Mouse (Mus musculus) gastrocnemius, postnatal 25 days (tissue): ENCODE measurements around the gene Gm20388. TPM values are rescaled to one million over a fixed set of nuclear protein-coding genes. Genes with fewer than 3 reads are reported as not detected.
"Not testable (repeated sequence)": the region's sequence is repeated elsewhere in the genome, so short reads cannot be mapped to it uniquely, and the experiment has no call there.

Experiments used
- DNase-seq: peaks from one replicate; pipeline ENCODE4 v3.0.0; 2022
- total RNA-seq, 2 experiments: library from RNA; stranded (reverse); gene quantifications; 1 replicate in 1 of 2; 2 replicates in 1 of 2; pipeline ENCODE4 v1.2.3; 2021

Gene Gm20388
- total RNA-seq, 2 experiments from 2014 or later: 6.7 TPM; not detected in 1

DNA sequence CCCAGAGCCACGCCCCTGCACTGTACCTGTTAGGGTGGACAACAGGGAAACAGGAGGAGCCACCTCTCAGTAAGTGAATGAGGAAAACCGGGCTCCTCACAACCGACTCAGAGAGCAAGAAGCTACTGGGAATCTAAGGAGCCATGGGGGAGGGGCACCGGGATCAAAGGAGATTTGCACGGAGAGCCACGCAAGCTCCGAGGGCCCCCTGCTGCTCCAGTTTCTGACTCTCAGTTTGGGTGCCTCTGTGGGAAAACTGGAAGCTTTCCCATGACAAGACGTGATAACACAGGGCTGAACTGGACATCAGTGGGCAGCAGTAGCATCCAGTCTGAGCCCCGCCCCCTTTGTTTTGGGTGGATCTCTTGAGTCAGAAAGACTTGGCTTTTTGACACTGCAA lies 1489.9 kb downstream of the Gm20388 start:
- no peak for DNase-seq

DNA sequence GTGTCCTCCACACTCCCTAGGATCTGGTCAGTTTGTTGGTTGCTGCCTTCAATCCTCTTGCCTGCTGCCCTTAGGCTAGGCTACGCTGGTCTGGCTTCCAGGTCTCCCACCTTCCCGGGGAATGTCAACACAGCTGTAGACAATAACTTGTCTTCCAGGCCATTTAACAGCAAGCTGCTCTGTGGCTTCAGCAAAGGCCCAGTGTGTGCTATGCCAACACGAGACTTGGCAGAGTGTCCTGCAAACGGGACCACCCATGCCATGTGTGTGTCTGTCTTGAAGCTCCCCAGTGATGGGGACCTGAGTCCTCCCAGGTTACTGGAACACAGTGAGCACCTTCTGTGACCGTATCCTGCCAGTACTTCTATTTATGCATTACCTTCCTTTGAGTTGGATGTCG lies 1493.2 kb downstream of the Gm20388 start:
- no peak for DNase-seq

DNA sequence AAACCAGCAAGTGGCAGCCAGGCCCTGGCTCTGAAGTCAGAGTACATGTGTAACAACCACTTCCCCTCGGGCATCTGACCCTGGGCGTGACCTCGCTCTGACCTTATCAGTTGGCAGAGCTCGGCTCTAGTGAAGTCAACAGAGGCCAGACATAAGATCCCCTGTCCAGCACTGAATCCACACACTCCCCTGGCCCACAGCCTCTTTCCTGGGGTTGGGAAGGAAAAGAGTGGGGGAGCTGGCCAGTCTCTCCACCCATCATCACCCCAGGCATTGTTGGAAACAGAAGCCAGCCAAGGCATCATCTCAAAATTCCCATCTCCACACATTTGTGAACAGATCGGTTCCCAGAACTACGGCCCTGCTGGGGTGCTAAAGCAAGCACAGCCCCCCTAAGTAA lies 1507.4 kb downstream of the Gm20388 start:
- no peak for DNase-seq

- no peak for DNase-seq
Measured at GRCm38 (mm10) chr8:121419551-121419950, 1508.9 kb downstream of the Gm20388 start.

DNA sequence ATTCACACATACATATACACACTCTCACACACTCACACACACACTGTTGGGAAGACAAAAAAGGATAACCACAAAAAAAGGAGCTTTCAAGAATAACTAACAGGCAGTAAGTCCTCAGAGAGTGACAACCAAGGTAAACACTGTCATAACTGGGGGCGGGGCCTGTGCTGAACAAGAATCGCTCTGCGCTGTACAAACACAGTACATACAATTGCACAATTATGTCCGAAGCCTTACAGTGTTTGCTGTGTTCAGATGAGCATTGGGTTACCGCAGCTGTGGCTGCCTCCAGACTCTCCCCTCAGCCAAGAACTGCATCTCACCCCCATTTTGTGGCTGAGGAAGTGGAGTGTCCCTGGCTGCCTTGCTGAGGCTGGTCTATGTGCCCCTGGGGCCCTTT lies 1510.4 kb downstream of the Gm20388 start:
- DNase-seq: no peak

DNA sequence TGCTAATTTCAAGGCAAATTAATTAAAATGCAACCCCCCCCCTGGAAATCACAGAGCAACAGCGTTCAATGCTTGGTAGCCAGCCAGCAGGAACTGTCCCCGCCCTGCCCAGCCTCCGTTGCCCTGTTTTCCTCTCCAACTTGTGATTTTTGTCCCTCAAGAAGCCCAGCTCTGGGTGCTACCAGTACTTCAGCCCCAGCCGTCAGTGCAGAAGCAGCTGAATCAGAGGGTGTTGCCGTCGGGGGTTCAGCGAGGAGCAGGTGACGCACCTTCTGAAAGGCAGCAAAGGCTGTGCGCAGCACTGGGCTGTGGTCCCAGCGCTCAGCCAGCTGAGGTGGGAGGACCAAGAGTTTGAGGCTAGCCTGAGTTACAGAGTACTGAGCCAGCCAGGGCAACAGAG lies 1513.4 kb downstream of the Gm20388 start:
- DNase-seq: no peak

DNA sequence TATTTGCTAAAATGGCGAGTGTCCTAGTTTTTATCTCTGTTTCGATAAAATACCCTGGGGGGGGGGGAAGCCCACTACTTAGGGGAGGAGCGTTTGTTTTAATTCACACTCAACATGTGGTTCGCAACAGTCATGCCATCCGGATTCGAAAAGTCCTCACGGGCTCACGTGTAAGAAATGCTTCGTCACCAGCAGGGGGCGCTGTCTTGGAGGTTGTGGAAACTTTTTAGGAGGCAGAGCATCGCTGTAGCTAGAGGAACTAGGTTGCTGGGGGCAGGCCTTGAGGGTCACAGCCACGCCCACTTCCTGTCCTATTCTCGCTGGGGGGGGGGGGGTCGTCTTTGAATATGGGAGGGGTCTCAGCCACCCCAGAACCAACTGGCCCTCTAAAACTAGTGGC lies 1514.0 kb downstream of the Gm20388 start:
- no peak for DNase-seq

- DNase-seq: no peak
Measured at GRCm38 (mm10) chr8:121431499-121431898, 1520.9 kb downstream of the Gm20388 start.

DNA sequence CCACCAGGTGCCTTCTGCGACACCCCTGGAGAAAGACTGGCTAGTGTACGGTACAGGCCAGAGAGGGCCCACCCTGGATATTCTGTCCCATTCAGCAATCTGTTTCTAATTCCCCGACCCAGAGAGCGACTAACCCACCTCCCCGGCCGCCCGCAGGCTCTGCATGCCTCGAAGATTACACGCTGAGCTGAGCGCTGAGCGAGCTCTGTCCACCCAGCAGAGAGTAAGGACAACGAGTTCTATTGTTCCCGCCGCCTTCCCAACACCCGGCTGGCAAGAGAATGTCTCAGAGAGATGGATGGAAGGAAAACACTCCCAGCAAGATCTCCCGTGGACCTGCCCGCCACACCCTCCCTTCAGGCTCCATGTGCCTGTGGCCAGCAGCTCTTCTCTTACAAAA lies 1522.8 kb downstream of the Gm20388 start:
- DNase-seq: peak; percentile 23

- DNase-seq: no peak
Measured at GRCm38 (mm10) chr8:121436656-121437055, 1526.0 kb downstream of the Gm20388 start.

DNA sequence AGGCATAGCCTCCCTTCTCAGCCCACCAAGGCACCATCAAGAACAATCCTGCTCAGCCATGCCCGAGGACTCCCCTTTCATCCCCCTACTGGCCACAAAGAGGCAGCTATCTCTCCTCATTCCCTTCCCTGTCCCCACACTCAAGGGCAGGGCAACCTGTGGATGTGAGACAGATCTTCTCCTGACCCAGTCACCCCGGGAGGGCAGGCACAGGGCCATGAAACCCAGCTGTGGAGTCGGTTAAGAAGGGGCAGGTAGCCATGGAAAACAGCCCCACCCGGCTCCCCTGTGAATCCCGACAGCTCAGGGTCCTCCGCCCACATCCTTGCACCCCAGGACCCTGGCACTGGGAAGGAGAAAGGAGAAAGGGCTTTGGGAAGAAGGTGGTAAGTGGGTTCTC lies 1526.9 kb downstream of the Gm20388 start:
- no peak for DNase-seq

DNA sequence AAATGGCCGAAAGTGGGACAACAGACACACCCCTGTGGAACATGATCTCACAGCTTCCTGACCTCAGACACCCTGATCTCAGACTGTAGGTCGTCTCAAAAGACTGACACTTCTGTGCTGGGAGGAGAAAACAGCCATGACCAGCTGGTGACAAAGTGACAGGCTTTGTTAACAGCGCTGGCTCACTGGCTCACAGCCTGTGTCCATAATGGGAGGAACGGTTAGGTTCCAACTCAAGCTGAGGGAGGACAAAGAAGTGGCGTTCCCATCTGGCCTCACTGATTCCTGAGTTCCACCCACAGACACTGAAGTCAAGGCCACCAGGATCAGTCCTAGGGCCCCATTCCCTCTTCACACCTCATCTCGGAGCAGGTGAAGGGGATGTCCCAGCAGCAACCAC lies 1527.5 kb downstream of the Gm20388 start:
- no peak for DNase-seq

DNA sequence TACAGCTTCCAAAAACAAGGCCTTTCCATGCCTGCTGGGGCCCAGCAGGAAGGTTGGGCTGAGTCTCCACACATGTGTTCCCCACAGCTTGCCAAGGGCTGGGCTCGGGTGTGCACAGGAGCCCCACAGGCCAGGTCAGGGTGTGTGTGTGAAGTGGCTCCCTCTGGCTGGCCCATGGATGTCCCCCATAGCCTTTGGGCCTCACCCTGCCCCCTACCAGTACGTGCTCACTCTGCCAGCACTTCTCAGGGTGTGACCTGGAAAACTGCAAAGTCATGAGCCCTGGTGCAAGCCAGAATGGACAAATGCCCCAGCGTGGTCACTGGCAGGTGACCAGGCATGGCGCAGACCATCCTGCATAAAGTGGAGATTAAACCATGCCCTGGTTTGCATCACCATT lies 1528.7 kb downstream of the Gm20388 start:
- no peak for DNase-seq

GRCm38 (mm10) chr8:121443361-121443760 lies 1532.7 kb downstream of the Gm20388 start:
- no peak for DNase-seq

GRCm38 (mm10) chr8:121444521-121444920 lies 1533.9 kb downstream of the Gm20388 start:
- not testable (repeated sequence) for DNase-seq

- no peak for DNase-seq
Measured at GRCm38 (mm10) chr8:121445027-121445471, 1534.4 kb downstream of the Gm20388 start.

GRCm38 (mm10) chr8:121446133-121446532 lies 1535.5 kb downstream of the Gm20388 start:
- no peak for DNase-seq

DNA sequence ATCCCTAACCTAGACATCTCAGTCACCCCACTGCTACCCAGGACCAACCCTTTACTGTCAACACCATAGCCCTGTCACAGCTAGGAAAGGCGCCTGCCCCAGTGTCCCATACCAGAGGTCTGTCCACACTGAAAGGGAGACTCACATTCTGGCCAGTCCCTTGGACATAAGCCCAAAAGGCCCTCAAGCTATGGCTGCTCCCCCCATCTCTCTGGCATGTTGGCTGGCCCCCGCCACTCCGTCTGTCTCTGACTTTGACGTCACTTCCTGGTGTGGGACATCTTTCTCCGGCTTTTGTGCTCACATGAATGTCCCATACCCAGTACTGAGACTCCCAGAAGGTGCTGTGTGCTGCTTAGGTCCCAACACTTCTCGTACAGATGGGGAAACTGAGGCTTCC lies 1536.2 kb downstream of the Gm20388 start:
- DNase-seq: no peak

DNA sequence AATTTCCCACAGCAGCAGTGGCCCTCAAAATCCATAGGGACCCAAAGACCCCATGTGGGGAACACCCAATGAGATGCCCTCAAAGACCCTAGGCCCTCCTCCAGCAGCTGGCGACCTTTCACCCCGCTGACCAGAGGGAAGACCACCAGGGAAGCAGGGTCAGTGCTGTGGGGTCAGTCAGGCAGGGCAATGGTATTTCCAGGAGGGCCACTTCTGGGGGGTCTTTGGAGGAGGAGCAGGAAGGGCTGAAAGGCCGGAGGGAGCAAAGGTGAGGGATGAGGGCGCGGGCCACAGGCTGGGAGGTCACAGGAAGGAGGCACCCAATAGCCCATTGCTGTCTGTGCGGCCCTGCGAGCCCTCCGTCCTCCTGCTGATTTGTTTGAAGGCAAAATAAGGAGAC lies 1539.6 kb downstream of the Gm20388 start:
- DNase-seq: no peak

GRCm38 (mm10) chr8:121451404-121452076 lies 1540.9 kb downstream of the Gm20388 start:
- DNase-seq: peak; percentile 61

DNA sequence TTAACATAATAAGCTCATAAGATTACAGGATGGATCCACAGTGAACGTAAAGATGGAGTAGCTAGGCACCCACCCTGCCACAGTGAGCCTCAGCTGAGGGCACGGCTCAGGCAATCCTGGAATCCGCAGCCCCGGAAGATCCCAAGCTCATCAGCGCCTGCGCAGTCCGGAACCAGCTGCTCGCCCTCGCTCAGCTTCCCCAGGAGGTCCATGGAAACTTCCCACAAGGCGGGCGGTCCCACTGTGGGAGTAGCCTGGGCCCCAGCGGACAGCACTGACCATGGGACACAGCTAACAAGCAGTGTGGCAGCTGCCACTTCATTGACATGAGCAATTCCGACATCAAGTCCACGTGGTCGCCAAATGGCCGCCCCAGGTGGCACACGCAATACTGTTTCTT lies 1544.1 kb downstream of the Gm20388 start:
- DNase-seq: no peak

DNA sequence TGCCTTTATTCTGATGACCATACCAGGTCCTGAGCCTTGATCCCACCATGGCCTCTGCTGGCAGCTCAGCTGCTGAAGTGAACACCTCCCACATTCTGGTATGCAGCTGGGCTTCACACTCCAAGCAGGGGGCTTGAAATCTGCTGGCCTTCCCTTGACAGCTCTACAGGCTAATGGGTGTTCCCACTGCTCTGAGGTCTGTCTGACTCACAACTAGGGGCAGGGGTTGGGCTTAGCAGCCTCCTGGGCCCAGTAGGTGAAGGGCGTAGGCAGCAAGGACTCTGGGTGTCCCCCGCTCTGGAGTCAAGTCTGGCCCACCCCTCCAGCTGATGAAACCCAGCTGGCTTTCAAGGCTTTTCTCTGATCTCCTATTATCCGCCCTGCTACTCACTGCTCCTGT lies 1550.6 kb downstream of the Gm20388 start:
- DNase-seq: no peak

DNA sequence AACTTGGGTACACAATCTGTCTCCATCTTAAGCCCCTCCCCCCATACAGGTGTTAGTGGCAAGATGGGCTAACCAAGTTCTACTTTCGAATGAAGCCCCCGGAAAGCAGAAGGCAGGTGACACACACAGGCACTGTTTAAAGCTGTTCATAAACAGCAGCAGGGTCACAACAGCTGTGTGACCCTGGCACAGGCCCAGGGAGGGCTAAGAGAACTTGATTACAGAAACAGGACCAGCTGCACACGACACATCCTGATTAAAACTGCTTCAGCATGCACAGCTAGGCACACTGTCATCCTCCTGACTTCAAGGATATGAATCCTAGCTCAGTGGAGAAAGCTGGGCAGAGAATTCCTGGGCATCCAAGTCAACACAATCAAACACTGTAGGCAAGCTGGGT lies 1551.5 kb downstream of the Gm20388 start:
- no peak for DNase-seq
